Mouse (Mus musculus): ENCODE results near the gene Alpl. TPM values are rescaled to one million over a fixed set of nuclear protein-coding genes. Genes with fewer than 3 reads are reported as not detected.

The Alpl gene
- total and polyA plus RNA-seq, 2 experiments from 2014 or later = 15.3 to 17.5 TPM

GRCm38 (mm10) chr4:137730134-137730533 lies 66.0 kb downstream of the Alpl start:
- Histone ChIP-seq H3K4me1 (ENCODE audit: insufficient read depth, low read length) (0 out of 2 replicates have a peak, but pooled peaks cover 4% of the 10 kb centered on the region), H3K4me2 (ENCODE audit: low read depth, low read length) (no peak overlapping the region), H3K27me3 (ENCODE audit: insufficient read depth, low read length) (no peaks in the 10 kb centered on the region), H3K9ac (replicated peaks; ENCODE audit: low read length) (no peak overlapping the region), H3K36me3 (ENCODE audit: insufficient read depth, low read length) (no peaks in the 10 kb centered on the region), H3K4me3 (ENCODE audit: low read length) (no peak overlapping the region), H3K9me3 (ENCODE audit: low read length) (no peaks in the 10 kb centered on the region), H3K27ac (no peak overlapping the region; the same call in 1 of the 2 replicates)
- DNase-seq (ENCODE audit: low spot score) = peak; percentile 93
- ATAC-seq = peak; percentile 61
- TF ChIP-seq CTCF (IDR thresholded peaks at IDR 0.05; ENCODE audit: low read depth) = peak; percentile 98
- 10% methylated on average over 3 of the region's 3 CpGs for WGBS

DNA sequence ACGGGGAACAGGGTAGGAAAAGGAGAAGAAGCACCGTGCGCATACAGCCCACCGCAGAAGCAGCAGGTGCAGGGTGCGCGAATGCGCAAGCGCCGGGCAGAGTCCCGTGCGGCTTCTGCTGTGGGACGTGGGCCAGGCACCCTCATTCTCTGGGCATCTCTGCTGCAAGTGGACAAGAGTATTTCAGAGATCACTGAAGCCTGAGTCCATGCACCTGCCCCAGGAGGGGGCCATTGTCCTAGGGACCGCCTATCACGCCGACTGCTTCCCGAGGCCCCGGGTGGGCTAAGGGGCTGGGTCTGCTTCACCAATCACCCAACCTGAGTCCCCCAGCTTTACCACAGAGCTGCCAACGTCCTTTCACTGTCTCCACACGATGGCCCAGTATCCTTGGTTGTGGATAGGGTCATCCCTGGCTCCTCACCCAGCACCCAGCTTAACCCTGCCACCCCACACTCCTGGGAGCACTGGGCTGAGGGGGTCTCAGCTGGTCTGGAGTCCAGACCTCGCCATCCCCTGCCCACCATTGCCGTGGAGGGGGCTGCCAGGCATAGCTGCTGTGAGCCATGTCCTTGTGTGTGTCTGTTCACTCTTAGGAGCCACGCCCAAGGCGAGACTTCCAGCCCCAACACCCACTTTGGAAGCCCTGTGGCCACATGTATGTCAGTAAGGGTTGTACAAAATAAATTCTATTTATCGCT lies 66.9 kb downstream of the Alpl start:
- peak overlapping the region; percentile 43 for H3K4me2 ChIP-seq (ENCODE audit: low read depth, low read length)
- 23% methylated on average over 24 of the region's 24 CpGs for WGBS
- H3K9me3 ChIP-seq (ENCODE audit: low read length) = no peaks in the 10 kb centered on the region
- H3K4me1 ChIP-seq (ENCODE audit: insufficient read depth, low read length) = 0 out of 2 replicates have a peak, but pooled peaks cover 4% of the 10 kb centered on the region
- H3K36me3 ChIP-seq (ENCODE audit: insufficient read depth, low read length) = no peaks in the 10 kb centered on the region
- H3K27ac ChIP-seq = no peak overlapping the region
- TF ChIP-seq CTCF (IDR thresholded peaks at IDR 0.05; ENCODE audit: low read depth) = no peak
- no peak overlapping the region for H3K9ac ChIP-seq (replicated peaks; ENCODE audit: low read length)
- H3K27me3 ChIP-seq (ENCODE audit: insufficient read depth, low read length) = no peaks in the 10 kb centered on the region
- ATAC-seq = 0 out of 2 replicates have a peak, but pooled peaks have one; percentile 0
- peak overlapping the region; percentile 15; the same call in 1 of the 2 replicates for H3K4me3 ChIP-seq (ENCODE audit: low read length)
- DNase-seq (ENCODE audit: low spot score) = no peak

DNA sequence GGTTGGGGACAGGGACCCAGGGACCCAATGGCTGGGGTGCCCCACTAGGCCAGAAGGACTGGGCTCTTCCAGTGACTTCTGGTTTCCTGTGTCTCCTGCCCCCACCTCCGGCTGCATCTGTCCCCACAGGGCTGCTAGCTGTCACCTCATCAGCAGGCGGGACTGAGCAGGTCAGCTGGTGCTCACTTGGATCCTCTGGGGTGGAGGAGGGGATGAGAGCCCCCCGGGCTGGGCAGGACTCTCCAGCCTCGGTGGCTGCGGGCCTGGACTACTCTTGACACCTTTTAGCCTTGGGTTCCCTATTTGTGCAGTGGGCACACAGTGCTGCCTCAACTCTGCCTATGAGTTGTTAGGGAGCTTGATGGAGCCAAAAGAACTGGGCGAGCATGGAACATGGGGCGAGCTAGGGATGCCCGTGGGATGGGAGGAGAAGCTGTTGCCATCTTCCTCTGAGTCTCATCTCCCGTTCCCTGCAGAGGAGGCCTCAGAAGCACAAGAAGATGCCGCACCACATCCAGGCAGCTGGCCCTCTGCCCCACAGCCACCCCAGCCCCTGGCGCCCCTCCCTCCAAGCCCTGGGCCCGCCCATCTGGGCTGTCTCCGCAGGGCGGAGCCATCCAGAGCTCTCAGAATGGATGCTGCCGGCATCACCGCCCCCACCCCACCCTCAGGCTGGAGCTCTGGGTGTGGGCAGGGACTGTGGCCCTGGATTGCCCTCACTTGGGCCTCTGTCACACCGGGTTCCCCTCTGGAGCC lies 67.6 kb downstream of the Alpl start:
- 13% methylated on average over 15 of the region's 17 CpGs for WGBS
- peak overlapping the region; percentile 15; the same call in 1 of the 2 replicates for H3K4me3 ChIP-seq (ENCODE audit: low read length)
- no peaks in the 10 kb centered on the region for H3K36me3 ChIP-seq (ENCODE audit: insufficient read depth, low read length)
- no peaks in the 10 kb centered on the region for H3K9me3 ChIP-seq (ENCODE audit: low read length)
- DNase-seq (ENCODE audit: low spot score) (peak; percentile 66), ATAC-seq (0 out of 2 replicates have a peak, but pooled peaks have one; percentile 6)
- H3K27ac ChIP-seq = no peak overlapping the region
- TF ChIP-seq CTCF (IDR thresholded peaks at IDR 0.05; ENCODE audit: low read depth) = no peak
- 0 out of 2 replicates have a peak, but pooled peaks cover 4% of the 10 kb centered on the region for H3K4me1 ChIP-seq (ENCODE audit: insufficient read depth, low read length)
- peak overlapping the region; percentile 43 for H3K4me2 ChIP-seq (ENCODE audit: low read depth, low read length)
- no peak overlapping the region for H3K9ac ChIP-seq (replicated peaks; ENCODE audit: low read length)
- no peaks in the 10 kb centered on the region for H3K27me3 ChIP-seq (ENCODE audit: insufficient read depth, low read length)

GRCm38 (mm10) chr4:137727506-137728187 lies 68.5 kb downstream of the Alpl start:
- Histone ChIP-seq H3K27ac (0 out of 2 replicates have a peak overlapping the region, but pooled peaks have one; percentile 16), H3K4me2 (ENCODE audit: low read depth, low read length) (no peak overlapping the region), H3K4me1 (ENCODE audit: insufficient read depth, low read length) (0 out of 2 replicates have a peak, but pooled peaks cover 4% of the 10 kb centered on the region), H3K36me3 (ENCODE audit: insufficient read depth, low read length) (no peaks in the 10 kb centered on the region), H3K9ac (replicated peaks; ENCODE audit: low read length) (no peak overlapping the region), H3K4me3 (ENCODE audit: low read length) (no peak overlapping the region), H3K27me3 (ENCODE audit: insufficient read depth, low read length) (no peaks in the 10 kb centered on the region), H3K9me3 (ENCODE audit: low read length) (no peaks in the 10 kb centered on the region)
- peak; percentile 73 for DNase-seq (ENCODE audit: low spot score)
- ATAC-seq = peak; percentile 9; the same call in 1 of the 2 replicates
- 13% methylated on average over 14 of the region's 18 CpGs for WGBS
- TF ChIP-seq CTCF (IDR thresholded peaks at IDR 0.05; ENCODE audit: low read depth) = no peak

DNA sequence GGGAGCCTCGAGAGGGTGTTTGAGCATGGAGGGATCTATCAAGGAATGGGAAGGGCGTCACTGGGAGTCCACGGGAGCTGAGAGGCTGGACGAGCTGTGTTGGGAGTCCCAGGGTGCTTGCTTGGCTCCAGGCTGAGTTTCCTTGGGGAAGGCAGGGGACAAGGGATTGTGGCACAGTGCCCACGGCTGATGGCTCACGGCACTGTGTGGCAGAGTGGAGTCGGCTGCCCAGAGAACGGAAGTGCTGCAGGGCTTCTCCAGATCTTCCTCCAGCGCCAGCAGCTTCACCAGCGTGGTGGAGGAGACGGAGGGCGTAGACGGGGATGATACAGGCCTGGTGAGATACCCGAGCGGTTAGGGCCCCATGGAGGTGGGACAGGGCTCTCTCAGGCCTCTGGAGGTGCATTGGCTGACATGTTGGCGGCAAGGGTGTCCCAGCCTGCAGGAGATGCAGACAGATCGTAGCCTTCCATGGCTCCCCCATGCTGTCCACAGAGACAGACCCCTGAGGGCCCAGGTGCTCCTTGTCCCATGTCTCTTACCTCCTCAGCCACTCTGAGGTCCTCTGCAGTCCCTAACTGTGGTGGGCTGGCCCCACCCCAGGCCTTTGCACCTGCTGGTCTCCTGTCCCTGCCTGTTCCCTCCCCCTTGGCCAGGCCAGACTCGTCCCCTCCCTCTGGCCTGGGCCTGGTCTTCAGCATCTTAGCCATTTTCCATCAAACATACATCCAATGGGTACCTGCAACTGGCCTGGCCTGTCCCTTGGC lies 69.3 kb downstream of the Alpl start:
- Histone ChIP-seq H3K27ac (peak overlapping the region; percentile 16; the same call in 1 of the 2 replicates), H3K27me3 (ENCODE audit: insufficient read depth, low read length) (no peaks in the 10 kb centered on the region), H3K4me2 (ENCODE audit: low read depth, low read length) (no peak overlapping the region), H3K4me1 (ENCODE audit: insufficient read depth, low read length) (0 out of 2 replicates have a peak, but pooled peaks cover 4% of the 10 kb centered on the region), H3K4me3 (ENCODE audit: low read length) (no peak overlapping the region), H3K36me3 (ENCODE audit: insufficient read depth, low read length) (no peaks in the 10 kb centered on the region), H3K9ac (replicated peaks; ENCODE audit: low read length) (no peak overlapping the region; the same call in 1 of the 2 replicates), H3K9me3 (ENCODE audit: low read length) (no peaks in the 10 kb centered on the region)
- no peak for ATAC-seq
- no peak for TF ChIP-seq CTCF (IDR thresholded peaks at IDR 0.05; ENCODE audit: low read depth)
- peak; percentile 55 for DNase-seq (ENCODE audit: low spot score)
- WGBS = 54% methylated on average over 18 of the region's 18 CpGs

Data from hindbrain, postnatal 0 days (tissue).